Mouse (Mus musculus) brown adipose tissue, adult 24 weeks (tissue): ENCODE results near the gene Dok3. TPM values are rescaled to one million over a fixed set of nuclear protein-coding genes. Genes with fewer than 3 reads are reported as not detected.

ENCODE experiments used
- H3K27ac ChIP-seq: fragments of 200-500 bp; replicated peaks from 2 replicates; pipeline ENCODE4 v1.5.1; 2012; ENCODE audit warnings: low read depth, mild to moderate bottlenecking, low read length
- H3K4me1 ChIP-seq: fragments of 200-500 bp; 2 replicates; pipeline ENCODE4 v1.6.1; 2012; ENCODE audit warnings: low read length, mixed read lengths; ENCODE audit not compliant: control insufficient read depth, insufficient read depth, insufficient read length
- H3K4me3 ChIP-seq: fragments of 200-500 bp; 2 replicates; pipeline ENCODE4 v1.5.1; 2012; ENCODE audit warnings: low read depth, mild to moderate bottlenecking, low read length, moderate library complexity; ENCODE audit not compliant: insufficient read depth
- polyA plus RNA-seq: library from polyadenylated mRNA; stranded (reverse); fragments of >200 nt; gene quantifications from 2 replicates; pipeline ENCODE4 v1.2.4, GENCODE M21; 2012; ENCODE audit not compliant: missing spikeins, insufficient read depth, insufficient read length

Gene Dok3
- polyA plus RNA-seq, 1 experiment, result 1.3 TPM

GRCm38 (mm10) chr13:55505810-55506209, 23.3 kb downstream of the Dok3 start:
- no peak overlapping the region for H3K27ac ChIP-seq
- H3K4me3 ChIP-seq, result no peak overlapping the region
- no peaks in the 10 kb centered on the region for H3K4me1 ChIP-seq

- Histone ChIP-seq H3K4me1 (no peaks in the 10 kb centered on the region), H3K27ac (no peak overlapping the region), H3K4me3 (no peak overlapping the region)
Measured at GRCm38 (mm10) chr13:55504390-55504789, 24.7 kb downstream of the Dok3 start.

GRCm38 (mm10) chr13:55502405-55502804, 26.7 kb downstream of the Dok3 start:
- no peak overlapping the region for H3K27ac ChIP-seq

GRCm38 (mm10) chr13:55500575-55500974, 28.5 kb downstream of the Dok3 start:
- no peaks in the 10 kb centered on the region for H3K4me1 ChIP-seq
- no peak overlapping the region for H3K27ac ChIP-seq
- no peak overlapping the region for H3K4me3 ChIP-seq

More at GRCm38 (mm10) chr13:55502405-55502804, 26.7 kb downstream of the Dok3 start:
- no peak overlapping the region for H3K4me3 ChIP-seq
- H3K4me1 ChIP-seq, result no peaks in the 10 kb centered on the region

GRCm38 (mm10) chr13:55498906-55499305, 30.2 kb downstream of the Dok3 start:
- no peak overlapping the region for H3K4me3 ChIP-seq
- no peak overlapping the region for H3K27ac ChIP-seq
- H3K4me1 ChIP-seq, result no peaks in the 10 kb centered on the region

GRCm38 (mm10) chr13:55496661-55497060, 32.4 kb downstream of the Dok3 start:
- Histone ChIP-seq H3K4me1 (no peaks in the 10 kb centered on the region), H3K4me3 (no peak overlapping the region), H3K27ac (no peak overlapping the region)

- Histone ChIP-seq H3K4me3 (no peak overlapping the region), H3K4me1 (no peaks in the 10 kb centered on the region), H3K27ac (no peak overlapping the region)
Measured at GRCm38 (mm10) chr13:55495702-55496101, 33.4 kb downstream of the Dok3 start.

GRCm38 (mm10) chr13:55494883-55495621, 34.0 kb downstream of the Dok3 start:
- H3K4me1 ChIP-seq, result no peaks in the 10 kb centered on the region
- no peak overlapping the region for H3K4me3 ChIP-seq
- no peak overlapping the region for H3K27ac ChIP-seq

GRCm38 (mm10) chr13:55494257-55494656, 34.8 kb downstream of the Dok3 start:
- no peak overlapping the region for H3K27ac ChIP-seq
- no peaks in the 10 kb centered on the region for H3K4me1 ChIP-seq
- H3K4me3 ChIP-seq, result no peak overlapping the region

- no peaks in the 10 kb centered on the region for H3K4me1 ChIP-seq
- peak within 1 kb of the TSS; percentile 65 for H3K4me3 ChIP-seq
Measured at GRCm38 (mm10) chr13:55487578-55488498, 41.3 kb downstream of the Dok3 start, which contains the start of gene Dbn1. Dbn1 (minus strand) TSS chr13:55488111.

GRCm38 (mm10) chr13:55486916-55487577, 42.0 kb downstream of the Dok3 start:
- H3K4me1 ChIP-seq, result no peaks in the 10 kb centered on the region
- peak overlapping the region; percentile 65 for H3K4me3 ChIP-seq
- H3K27ac ChIP-seq, result no peak overlapping the region

More at GRCm38 (mm10) chr13:55487578-55488498, 41.3 kb downstream of the Dok3 start, which contains the start of gene Dbn1:
- no peak within 1 kb of the TSS for H3K27ac ChIP-seq

GRCm38 (mm10) chr13:55486029-55486794, 42.9 kb downstream of the Dok3 start:
- Histone ChIP-seq H3K4me1 (no peaks in the 10 kb centered on the region), H3K27ac (no peak overlapping the region), H3K4me3 (peak overlapping the region; percentile 65)

- H3K27ac ChIP-seq, result no peak overlapping the region
- no peak overlapping the region for H3K4me3 ChIP-seq
- H3K4me1 ChIP-seq, result no peaks in the 10 kb centered on the region
Measured at GRCm38 (mm10) chr13:55484520-55485088, 44.5 kb downstream of the Dok3 start.

- Histone ChIP-seq H3K4me3 (no peak overlapping the region), H3K27ac (0 out of 2 replicates have a peak overlapping the region, but pooled peaks have one; percentile 5), H3K4me1 (peaks cover 4% of the 10 kb centered on the region; the same call in 1 of the 2 replicates)
Measured at GRCm38 (mm10) chr13:55483593-55483992, 45.5 kb downstream of the Dok3 start.
